Mouse (Mus musculus) heart, embryonic 11.5 days (tissue): ENCODE data around the gene Cacnb3. TPM values are rescaled to one million over a fixed set of nuclear protein-coding genes. Genes with fewer than 3 reads are reported as not detected.
A peak's percentile ranks its signal among the peaks of the same experiment; 100 is the strongest.

Experiments
- ATAC-seq: fragments of 200-750 bp; cut with Nextera tagmentation; replicated peaks from 2 replicates; pipeline ENCODE4 v1.8.0; 2017; ENCODE audit warnings: moderate library complexity; ENCODE audit not compliant: insufficient number of reproducible peaks, low FRiP score, low TSS enrichment
- H3K27ac ChIP-seq: fragments of 300-500 bp; sonication (generic); 2 replicates; pipeline ENCODE4 v1.5.1; 2014; ENCODE audit warnings: mild to moderate bottlenecking, low read depth, low read length
- H3K27me3 ChIP-seq: fragments of 300-500 bp; sonication (generic); 2 replicates; pipeline ENCODE4 v1.6.1; 2014; ENCODE audit warnings: mild to moderate bottlenecking, low read length, mixed read lengths; ENCODE audit not compliant: control insufficient read depth, insufficient read depth
- H3K36me3 ChIP-seq: fragments of 300-500 bp; sonication (generic); 2 replicates; pipeline ENCODE4 v1.6.1; 2014; ENCODE audit warnings: mild to moderate bottlenecking, low read length, moderate library complexity, mixed read lengths; ENCODE audit not compliant: control insufficient read depth, insufficient read depth
- H3K4me1 ChIP-seq: fragments of 300-500 bp; sonication (generic); 2 replicates; pipeline ENCODE4 v1.6.1; 2014; ENCODE audit warnings: low read length; ENCODE audit not compliant: control insufficient read depth, insufficient read depth
- H3K4me2 ChIP-seq: fragments of 300-500 bp; sonication (generic); 2 replicates; pipeline ENCODE4 v1.6.1; 2014; ENCODE audit warnings: mild to moderate bottlenecking, moderate library complexity
- H3K4me3 ChIP-seq: fragments of 300-500 bp; sonication (generic); 2 replicates; pipeline ENCODE4 v1.5.1; 2014; ENCODE audit warnings: low read depth, low read length
- H3K9ac ChIP-seq: fragments of 300-500 bp; sonication (generic); 2 replicates; pipeline ENCODE4 v1.6.1; 2014; ENCODE audit warnings: mild to moderate bottlenecking, low read depth, low read length, moderate library complexity
- H3K9me3 ChIP-seq: fragments of 300-500 bp; sonication (generic); replicated peaks from 2 replicates; pipeline ENCODE4 v1.6.1; 2016; ENCODE audit warnings: low read length; ENCODE audit not compliant: control insufficient read depth
- WGBS: fragments of 180-500 bp; shearing (Covaris S2); extraction: QIAGEN DNeasy Blood & Tissue Kit; methylation state at CpG from one replicate; pipeline ENCODE4 v1.1.7; 2014; ENCODE audit not compliant: insufficient replicate concordance; 5-methylcytosine and 5-hydroxymethylcytosine counted together
- polyA plus RNA-seq: library from polyadenylated mRNA; unstranded; fragments of >200 nt; fragmentation: Nextera tagmentation; extraction: Ambion mirVana; gene quantifications from 2 replicates; pipeline ENCODE4 v1.2.1, GENCODE M21; 2014

Gene Cacnb3
- polyA plus RNA-seq, 1 experiment from 2014 or later = 9.8 TPM

GRCm38 (mm10) chr15:98626487-98627212, 4.0 kb upstream of the Cacnb3 start:
- 77% methylated on average over 7 of the region's 7 CpGs for WGBS
- Histone ChIP-seq H3K9me3 (no peaks in the 10 kb centered on the region), H3K4me1 (peaks cover 24% of the 10 kb centered on the region), H3K27me3 (peaks cover 29% of the 10 kb centered on the region), H3K4me2 (no peak overlapping the region), H3K9ac (no peak overlapping the region), H3K27ac (no peak overlapping the region), H3K4me3 (no peak overlapping the region), H3K36me3 (no peaks in the 10 kb centered on the region)
- ATAC-seq = no peak

- ATAC-seq = no peak
- 11% methylated on average over 20 of the region's 20 CpGs for WGBS
- H3K4me1 ChIP-seq = peaks cover 37% of the 10 kb centered on the region
Observed at GRCm38 (mm10) chr15:98628589-98629254, 1.9 kb upstream of the Cacnb3 start.

GRCm38 (mm10) chr15:98629464-98629863, 1.2 kb upstream of the Cacnb3 start:
- H3K27me3 ChIP-seq = peaks cover 55% of the 10 kb centered on the region
- H3K4me1 ChIP-seq = peaks cover 40% of the 10 kb centered on the region
- peak overlapping the region; percentile 60 for H3K4me2 ChIP-seq
- no peak overlapping the region for H3K27ac ChIP-seq
- WGBS = 30% methylated on average over 6 of the region's 6 CpGs
- no peak overlapping the region for H3K9ac ChIP-seq
- H3K4me3 ChIP-seq = no peak overlapping the region
- no peak for ATAC-seq
- no peaks in the 10 kb centered on the region for H3K9me3 ChIP-seq
- H3K36me3 ChIP-seq = no peaks in the 10 kb centered on the region

More at GRCm38 (mm10) chr15:98628589-98629254, 1.9 kb upstream of the Cacnb3 start:
- Histone ChIP-seq H3K36me3 (no peaks in the 10 kb centered on the region), H3K27ac (no peak overlapping the region), H3K9ac (peak overlapping the region; percentile 34; the same call in 1 of the 2 replicates), H3K4me3 (peak overlapping the region; percentile 25), H3K27me3 (peaks cover 49% of the 10 kb centered on the region), H3K4me2 (peak overlapping the region; percentile 60), H3K9me3 (no peaks in the 10 kb centered on the region)

GRCm38 (mm10) chr15:98631493-98631892, 853 bp downstream of the Cacnb3 start:
- Histone ChIP-seq H3K36me3 (no peaks in the 10 kb centered on the region), H3K4me2 (peak overlapping the region; percentile 88), H3K27me3 (peaks cover 64% of the 10 kb centered on the region), H3K9me3 (no peaks in the 10 kb centered on the region), H3K4me3 (peak overlapping the region; percentile 41), H3K27ac (no peak overlapping the region), H3K9ac (no peak overlapping the region), H3K4me1 (peaks cover 40% of the 10 kb centered on the region)
- peak; percentile 16; the same call in 1 of the 2 replicates for ATAC-seq
- WGBS = 1% methylated on average over 18 of the region's 18 CpGs

GRCm38 (mm10) chr15:98632107-98632744, 1.6 kb downstream of the Cacnb3 start:
- peak overlapping the region; percentile 60 for H3K9ac ChIP-seq
- H3K4me1 ChIP-seq = peaks cover 40% of the 10 kb centered on the region
- H3K4me2 ChIP-seq = peak overlapping the region; percentile 88
- no peaks in the 10 kb centered on the region for H3K9me3 ChIP-seq
- WGBS = under 1% methylated on average over 25 of the region's 25 CpGs
- peaks cover 68% of the 10 kb centered on the region for H3K27me3 ChIP-seq
- ATAC-seq = no peak
- H3K36me3 ChIP-seq = no peaks in the 10 kb centered on the region
- peak overlapping the region; percentile 41 for H3K4me3 ChIP-seq
- no peak overlapping the region; the same call in 1 of the 2 replicates for H3K27ac ChIP-seq

GRCm38 (mm10) chr15:98632921-98633320, 2.3 kb downstream of the Cacnb3 start:
- Histone ChIP-seq H3K4me1 (peaks cover 40% of the 10 kb centered on the region), H3K9ac (no peak overlapping the region), H3K4me3 (peak overlapping the region; percentile 59; the same call in 1 of the 2 replicates), H3K9me3 (no peaks in the 10 kb centered on the region), H3K36me3 (no peaks in the 10 kb centered on the region), H3K4me2 (peak overlapping the region; percentile 88), H3K27ac (no peak overlapping the region), H3K27me3 (peaks cover 69% of the 10 kb centered on the region)
- ATAC-seq = no peak
- WGBS = 3% methylated on average over 4 of the region's 4 CpGs

GRCm38 (mm10) chr15:98633822-98634470, 3.3 kb downstream of the Cacnb3 start:
- Histone ChIP-seq H3K4me3 (peak overlapping the region; percentile 59), H3K4me1 (peaks cover 34% of the 10 kb centered on the region), H3K9ac (peak overlapping the region; percentile 72), H3K4me2 (peak overlapping the region; percentile 88), H3K36me3 (no peaks in the 10 kb centered on the region), H3K27me3 (peaks cover 62% of the 10 kb centered on the region), H3K9me3 (no peaks in the 10 kb centered on the region), H3K27ac (no peak overlapping the region)
- no peak for ATAC-seq
- under 1% methylated on average over 25 of the region's 25 CpGs for WGBS

GRCm38 (mm10) chr15:98634541-98635081, 4.0 kb downstream of the Cacnb3 start:
- H3K9me3 ChIP-seq = no peaks in the 10 kb centered on the region
- H3K36me3 ChIP-seq = no peaks in the 10 kb centered on the region
- WGBS = 1% methylated on average over 48 of the region's 65 CpGs
- peaks cover 63% of the 10 kb centered on the region for H3K27me3 ChIP-seq
- peak overlapping the region; percentile 72 for H3K9ac ChIP-seq
- peak overlapping the region; percentile 88 for H3K4me2 ChIP-seq
- H3K27ac ChIP-seq = no peak overlapping the region
- peaks cover 29% of the 10 kb centered on the region for H3K4me1 ChIP-seq
- H3K4me3 ChIP-seq = peak overlapping the region; percentile 59
- peak; percentile 47 for ATAC-seq
